Mouse (Mus musculus) mouse embryonic stem cell (cell line): Measurements from ENCODE around the gene Ninj2.

Source experiments
- in situ Hi-C, 2 experiments: fragments of 300-500 bp; cut with MboI; formaldehyde crosslinking; loops; 1 replicate in 1 of 2; 3 replicates in 1 of 2; pipeline ENCODE4 v1.14.3; 2019 to 2020; ENCODE audit warnings: low sequenced_read_pairs in 2 of 2, low pct_unique_long_range_greater_than_20kb in 1 of 2, mixed read lengths in 1 of 2; ENCODE audit not compliant: unreplicated experiment in 1 of 2

Ninj2 gene

DNA sequence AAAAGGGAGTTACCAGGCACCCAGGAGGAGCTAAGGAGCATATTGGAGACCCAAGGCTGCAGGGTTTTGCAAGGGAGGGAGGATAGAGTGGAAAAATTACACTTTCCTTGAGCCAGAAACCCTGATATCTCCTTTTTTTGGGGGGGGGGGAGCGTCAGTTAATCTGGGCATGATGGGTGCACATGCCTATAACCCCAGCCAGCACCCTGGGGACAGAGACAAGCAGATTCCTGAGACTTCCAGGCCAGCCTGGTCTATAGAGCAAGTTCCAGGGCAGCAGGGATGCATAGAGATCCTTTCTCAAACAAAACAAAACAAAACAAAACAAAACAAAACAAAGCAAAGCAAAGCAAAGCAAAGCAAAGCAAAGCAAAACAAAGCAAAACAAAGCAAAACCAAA is 21.1 kb downstream of the Ninj2 start:
- in situ Hi-C loops = no loop called here

- in situ Hi-C loops = no loop called here
Measured at GRCm38 (mm10) chr6:120114698-120115097, 21.5 kb downstream of the Ninj2 start.

DNA sequence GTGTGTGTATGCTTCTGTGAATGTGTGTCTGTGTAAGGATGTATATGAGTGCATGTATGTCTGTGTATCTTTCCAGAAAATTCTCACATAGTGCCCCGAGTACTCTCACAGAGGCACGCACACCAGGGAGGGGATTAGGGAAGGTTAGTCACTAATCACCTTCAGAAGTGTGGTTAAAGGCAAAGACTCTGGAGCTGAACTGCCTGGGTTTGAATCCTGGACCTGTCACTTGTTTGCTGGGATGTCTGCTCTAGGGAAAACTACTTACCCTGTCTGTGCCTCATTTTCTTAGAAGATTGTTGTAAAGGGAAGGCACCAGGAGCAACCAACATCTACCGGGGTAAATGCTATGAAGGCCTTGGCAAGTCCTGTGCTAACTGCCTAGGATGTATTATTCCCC is 22.3 kb downstream of the Ninj2 start:
- in situ Hi-C loops = no loop called here

DNA sequence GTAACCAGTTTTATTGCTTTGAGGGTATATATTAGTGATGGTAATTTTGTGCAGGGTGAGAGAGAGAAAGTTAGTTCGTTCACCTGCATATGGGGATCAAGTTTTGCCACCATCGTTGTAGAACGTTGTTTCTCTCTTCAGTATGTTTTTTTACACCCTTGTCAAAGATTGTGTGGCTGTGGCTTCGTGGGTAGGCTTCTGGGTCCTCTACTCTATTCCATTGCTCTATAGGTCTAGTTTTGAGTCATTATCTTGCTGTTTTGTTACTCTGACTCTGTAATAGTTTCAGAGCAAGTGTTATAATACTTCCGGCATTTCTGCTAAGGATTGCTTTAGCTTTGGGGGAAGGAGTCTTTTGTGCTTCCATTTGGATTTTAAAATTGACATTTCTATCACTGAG is 26.7 kb downstream of the Ninj2 start:
- in situ Hi-C loops = no loop called here

- in situ Hi-C loops = no loop called here
Measured at GRCm38 (mm10) chr6:120124688-120125087, 31.5 kb downstream of the Ninj2 start.

DNA sequence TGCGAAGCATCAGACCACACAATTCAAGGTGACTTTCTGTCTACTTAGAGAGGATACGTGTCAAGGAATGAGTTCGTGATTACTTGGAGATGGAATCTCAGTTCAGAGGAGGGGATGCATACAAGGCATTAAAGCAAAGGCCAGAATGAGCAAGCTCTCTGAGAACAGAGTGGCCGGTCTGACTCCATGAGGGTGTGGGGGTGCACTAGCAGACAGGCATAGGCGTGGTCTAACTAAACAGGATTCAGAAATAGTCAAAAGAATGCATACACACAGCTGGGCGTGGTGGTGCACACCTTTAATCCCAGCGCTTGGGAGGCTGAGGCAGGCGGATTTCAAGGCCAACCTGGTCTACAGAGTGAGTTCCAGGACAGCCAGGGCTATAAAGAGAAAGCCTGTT is 33.3 kb downstream of the Ninj2 start:
- in situ Hi-C loops = no loop called here

DNA sequence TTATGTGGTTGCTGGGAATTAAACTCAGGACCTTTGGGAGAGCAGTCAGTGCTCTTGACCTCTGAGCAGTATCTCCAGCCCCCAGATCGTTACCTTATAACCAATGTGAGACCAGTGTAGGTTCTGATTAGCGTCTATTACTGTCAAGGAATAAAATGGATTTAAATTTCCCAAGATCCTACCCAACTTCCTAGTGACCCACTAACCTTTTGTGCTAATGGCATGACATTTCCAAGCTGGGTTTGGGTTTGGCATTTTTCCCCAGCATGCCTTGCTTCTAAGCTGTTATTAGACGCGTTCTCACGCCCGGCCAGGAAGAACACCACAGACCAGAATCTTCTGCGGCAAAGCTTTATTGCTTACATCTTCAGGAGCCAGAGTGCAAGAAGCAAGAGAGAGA is 34.2 kb downstream of the Ninj2 start:
- in situ Hi-C loops = no loop called here

DNA sequence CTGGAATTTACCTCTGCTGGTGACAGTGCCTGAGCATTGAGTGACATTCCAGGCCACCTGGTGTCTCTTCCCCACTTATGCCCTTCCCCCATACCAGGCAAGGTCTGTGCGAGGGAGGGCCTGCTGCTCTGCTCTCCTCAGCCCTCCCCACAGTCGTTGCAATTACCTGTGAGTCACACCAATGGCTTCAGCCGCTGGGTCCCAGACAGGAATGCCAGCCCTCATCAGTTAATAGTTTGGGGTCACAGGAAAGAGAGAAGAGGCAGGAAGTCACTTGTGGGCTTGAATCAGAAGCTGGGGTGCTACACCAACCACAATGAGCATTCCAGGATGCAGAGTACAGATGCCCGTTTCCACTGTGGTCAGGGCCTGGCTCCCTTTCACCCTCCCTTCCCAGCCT is 41.6 kb downstream of the Ninj2 start:
- in situ Hi-C loops = no loop called here

DNA sequence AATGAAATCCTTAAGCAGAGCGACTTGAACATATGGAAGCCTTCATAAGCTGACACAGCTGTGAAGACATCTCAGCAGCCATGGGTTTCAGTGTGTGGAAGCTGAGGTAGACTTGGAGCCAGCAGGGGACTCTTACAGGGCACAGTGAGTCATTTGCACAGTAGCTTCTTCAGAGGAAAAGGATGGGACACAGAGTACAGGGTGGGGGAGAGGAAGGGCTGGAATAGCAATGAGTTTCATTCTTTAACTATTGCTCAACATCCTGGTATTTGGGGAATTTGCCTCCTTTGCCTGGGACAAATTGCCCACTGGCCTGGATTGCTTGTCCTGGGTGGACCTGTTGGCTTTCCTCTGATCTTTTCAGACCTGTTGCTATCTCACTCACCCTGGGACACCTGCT is 52.3 kb downstream of the Ninj2 start:
- in situ Hi-C loops = no loop called here

DNA sequence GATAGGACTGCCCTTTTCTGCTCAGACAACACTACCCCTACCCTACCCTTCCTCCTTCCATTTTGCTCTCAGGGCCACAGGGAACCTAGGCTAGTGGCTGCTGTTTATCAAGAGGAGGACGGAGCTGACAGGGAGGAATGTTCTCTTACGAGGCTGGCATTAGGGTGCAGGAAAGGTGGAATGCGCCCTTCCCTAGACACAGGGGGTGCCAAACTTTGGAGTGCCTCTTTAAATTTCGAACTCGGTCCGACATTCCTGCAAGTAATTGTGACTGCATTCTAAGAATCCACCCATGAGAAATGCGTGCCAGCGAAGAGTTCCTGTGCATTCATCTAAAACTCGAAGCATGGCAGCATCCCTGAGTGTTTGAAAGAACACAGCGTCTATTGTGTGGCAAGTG is 53.5 kb downstream of the Ninj2 start:
- in situ Hi-C loops = no loop called here

DNA sequence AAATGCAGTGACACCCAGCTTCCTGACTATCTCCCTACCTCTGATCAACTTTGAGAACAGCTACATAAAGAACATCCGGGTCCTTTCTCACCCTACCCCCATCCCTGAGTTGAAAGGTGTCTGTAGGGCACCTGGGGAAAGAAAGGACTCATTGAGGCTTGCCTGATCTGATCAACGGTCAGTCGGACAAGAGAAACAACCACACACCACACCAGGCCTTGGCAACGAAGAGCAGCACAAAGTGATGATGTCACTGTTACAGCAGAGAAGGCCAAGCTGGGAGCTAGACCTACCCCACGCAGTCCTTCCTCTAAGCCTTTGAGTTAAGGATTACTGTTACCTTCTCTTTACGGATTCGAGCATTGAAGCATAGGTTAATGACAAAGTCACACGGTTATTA is 54.3 kb downstream of the Ninj2 start:
- in situ Hi-C loops = no loop called here

GRCm38 (mm10) chr6:120148716-120149392 is 55.7 kb downstream of the Ninj2 start:
- in situ Hi-C loops = no loop called here

DNA sequence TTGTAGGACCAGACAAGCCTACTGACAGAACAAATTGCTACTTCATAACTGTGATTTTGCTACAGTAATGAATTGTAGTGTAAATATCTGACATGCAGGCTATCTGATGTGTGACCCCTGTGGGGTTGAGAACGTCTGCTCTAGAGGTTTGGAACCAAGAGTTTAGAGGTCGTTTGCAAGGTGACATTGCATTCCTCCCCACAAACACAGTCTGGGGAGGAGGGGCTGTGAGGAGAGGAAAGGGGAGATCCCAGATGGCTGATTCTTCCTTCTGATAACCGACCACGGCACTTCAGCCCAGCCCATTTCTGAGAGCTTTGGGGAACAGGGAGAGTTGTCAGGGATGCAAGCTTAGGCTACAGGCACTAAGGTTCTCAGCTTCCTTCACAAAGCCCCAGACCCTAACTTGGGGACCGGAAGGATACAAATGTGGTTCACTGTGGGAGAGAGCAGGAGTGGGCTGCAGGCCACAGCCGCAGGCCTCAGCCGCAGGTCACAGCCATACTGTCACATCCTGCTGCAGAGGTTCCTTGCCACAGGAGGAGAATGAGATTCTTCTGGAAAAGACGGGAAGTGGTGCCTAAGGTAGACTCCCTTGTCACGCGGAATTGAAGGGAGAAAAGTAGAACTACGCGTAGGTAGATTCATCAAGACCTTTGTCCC is 56.4 kb downstream of the Ninj2 start:
- in situ Hi-C loops = no loop called here

GRCm38 (mm10) chr6:120150206-120150605 is 57.1 kb downstream of the Ninj2 start:
- in situ Hi-C loops = no loop called here

- in situ Hi-C loops = no loop called here
Measured at GRCm38 (mm10) chr6:120151616-120152053, 58.5 kb downstream of the Ninj2 start.

DNA sequence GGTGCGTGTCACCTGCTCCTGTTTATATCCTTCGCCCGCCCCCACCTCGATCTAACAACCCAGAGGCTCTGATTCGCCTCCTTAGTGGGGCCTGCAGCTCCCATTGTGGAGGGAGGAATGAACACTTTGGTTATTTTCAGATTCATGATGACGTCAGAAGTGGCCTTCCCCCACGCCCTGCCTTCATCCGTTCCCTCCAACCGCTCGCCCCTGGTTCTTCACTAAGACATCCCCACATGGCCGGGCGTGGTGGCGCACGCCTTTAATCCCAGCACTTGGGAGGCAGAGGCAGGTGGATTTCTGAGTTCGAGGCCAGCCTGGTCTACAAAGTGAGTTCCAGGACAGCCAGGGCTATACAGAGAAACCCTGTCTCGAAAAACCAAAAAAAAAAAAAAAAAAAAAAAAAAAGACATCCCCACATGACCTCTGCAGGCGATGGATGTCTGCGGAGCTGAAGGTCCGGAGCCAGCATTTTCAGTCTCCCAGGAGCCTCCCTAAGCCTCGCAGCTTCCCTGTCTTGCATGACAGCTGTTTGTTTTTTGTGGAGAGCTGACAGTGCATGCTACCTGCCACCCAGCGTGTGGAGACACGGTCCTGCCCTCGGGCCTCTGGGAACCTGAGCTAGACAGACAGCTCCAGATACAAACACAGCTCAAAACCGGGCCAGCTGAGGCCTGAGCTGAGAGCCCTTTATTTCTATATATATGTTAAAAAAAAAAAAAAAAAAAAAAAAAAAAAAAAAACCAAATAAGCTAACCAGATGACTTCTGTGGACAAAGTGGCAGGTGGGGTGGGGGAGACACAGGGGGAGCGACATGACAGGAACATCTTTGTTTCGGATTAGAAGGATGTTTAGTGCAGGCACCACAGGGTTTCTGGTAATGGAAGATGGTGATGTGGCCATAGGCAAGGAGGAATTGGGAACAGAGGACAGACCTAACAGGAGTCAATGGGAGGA is 59.9 kb downstream of the Ninj2 start:
- in situ Hi-C loops = no loop called here

DNA sequence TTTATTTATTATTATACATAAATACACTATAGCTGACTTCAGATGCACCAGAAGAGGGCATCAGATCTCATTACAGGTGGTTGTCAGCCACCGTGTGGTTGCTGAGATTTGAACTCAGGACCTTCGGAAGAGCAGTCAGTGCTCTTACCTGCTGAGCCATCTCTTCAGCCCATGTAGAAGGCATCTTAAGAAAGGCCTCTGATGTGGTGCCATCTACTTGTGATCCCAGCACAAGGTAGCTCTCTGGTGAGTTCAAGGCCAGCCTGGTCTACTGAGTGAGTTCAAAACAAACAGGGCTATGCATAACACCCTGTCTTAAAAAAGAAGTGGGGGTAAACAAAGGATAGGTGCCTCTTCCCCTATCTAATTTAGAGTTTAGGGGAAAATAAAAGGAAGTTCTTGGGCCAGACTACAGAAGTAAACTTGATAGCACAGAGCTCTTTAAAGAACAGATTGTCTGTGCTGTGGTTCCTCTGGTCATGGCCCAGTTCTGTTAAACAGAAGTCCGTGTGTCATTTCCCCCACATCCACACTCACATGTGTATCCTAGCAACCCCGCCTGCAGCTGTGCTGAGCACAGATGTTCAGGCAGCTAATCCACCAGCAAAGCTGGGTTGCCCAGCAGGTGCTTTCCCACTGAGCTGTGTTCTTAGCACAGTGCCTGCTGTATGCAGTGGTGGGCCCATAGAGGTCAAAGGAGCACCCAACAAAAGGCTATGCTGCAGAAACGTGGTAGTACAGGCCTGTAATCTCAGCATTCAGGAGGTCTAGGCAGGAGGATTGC is 61.6 kb downstream of the Ninj2 start:
- in situ Hi-C loops = no loop called here

GRCm38 (mm10) chr6:120155510-120155909 is 62.4 kb downstream of the Ninj2 start:
- in situ Hi-C loops = no loop called here

GRCm38 (mm10) chr6:120157479-120157878 is 64.3 kb downstream of the Ninj2 start:
- in situ Hi-C loops = no loop called here
